Mouse (Mus musculus) lung, postnatal 25 days (tissue): Measurements from ENCODE around the gene Selenom.

ENCODE experiments used
- DNase-seq: peaks from one replicate; pipeline ENCODE4 v3.0.0; 2022; ENCODE audit warnings: low spot score

Gene Selenom

GRCm38 (mm10) chr11:3515216-3515615 lies 732 bp downstream of the Selenom start:
- no peak for DNase-seq

- no peak for DNase-seq
Observed at GRCm38 (mm10) chr11:3515637-3516036, 1.2 kb downstream of the Selenom start.

GRCm38 (mm10) chr11:3516121-3516520 lies 1.6 kb downstream of the Selenom start:
- DNase-seq, result no peak

- DNase-seq, result no peak
Observed at GRCm38 (mm10) chr11:3516859-3517845, 2.7 kb downstream of the Selenom start.

GRCm38 (mm10) chr11:3517846-3518732 lies 3.6 kb downstream of the Selenom start:
- DNase-seq, result no peak

- DNase-seq, result no peak
Observed at GRCm38 (mm10) chr11:3519051-3519726, 4.7 kb downstream of the Selenom start.

GRCm38 (mm10) chr11:3519756-3520398 lies 5.4 kb downstream of the Selenom start:
- no peak for DNase-seq

- no peak for DNase-seq
Observed at GRCm38 (mm10) chr11:3520919-3521318, 6.4 kb downstream of the Selenom start.

- DNase-seq, result no peak
Observed at GRCm38 (mm10) chr11:3521339-3522224, 7.1 kb downstream of the Selenom start.

GRCm38 (mm10) chr11:3522285-3523000 lies 8.0 kb downstream of the Selenom start:
- no peak for DNase-seq

GRCm38 (mm10) chr11:3523840-3524582 lies 9.5 kb downstream of the Selenom start:
- DNase-seq, result no peak

- no peak for DNase-seq
Observed at GRCm38 (mm10) chr11:3525560-3525959, 11.1 kb downstream of the Selenom start.

GRCm38 (mm10) chr11:3526207-3526606 lies 11.7 kb downstream of the Selenom start:
- no peak for DNase-seq

- no peak for DNase-seq
Observed at GRCm38 (mm10) chr11:3526979-3527738, 12.7 kb downstream of the Selenom start.

- no peak for DNase-seq
Observed at GRCm38 (mm10) chr11:3527766-3528165, 13.3 kb downstream of the Selenom start.

GRCm38 (mm10) chr11:3528208-3528607 lies 13.7 kb downstream of the Selenom start:
- no peak for DNase-seq

- no peak for DNase-seq
Observed at GRCm38 (mm10) chr11:3529476-3530252, 15.2 kb downstream of the Selenom start.

GRCm38 (mm10) chr11:3530731-3531130 lies 16.2 kb downstream of the Selenom start:
- DNase-seq, result no peak
